Mouse (Mus musculus) midbrain, embryonic 11.5 days (tissue): ENCODE results near the gene Cinp. TPM values are rescaled to one million over a fixed set of nuclear protein-coding genes. Genes with fewer than 3 reads are reported as not detected.
A peak's percentile ranks its signal among the peaks of the same experiment; 100 is the strongest.

Experiments
- ATAC-seq: fragments of 200-750 bp; cut with Nextera tagmentation; 2 replicates; pipeline ENCODE4 v1.8.0; 2017; ENCODE audit warnings: moderate TSS enrichment, moderate library complexity; ENCODE audit not compliant: low FRiP score
- DNase-seq: peaks from one replicate; pipeline ENCODE4 v3.0.0; 2015; ENCODE audit warnings: low spot score; ENCODE audit errors: missing footprints
- H3K27ac ChIP-seq: fragments of 300-500 bp; sonication (generic); 2 replicates; pipeline ENCODE4 v1.5.1; 2014; ENCODE audit warnings: low read depth, low read length
- H3K27me3 ChIP-seq: fragments of 300-500 bp; sonication (generic); 2 replicates; pipeline ENCODE4 v1.6.1; 2014; ENCODE audit warnings: mild to moderate bottlenecking, low read length, moderate library complexity, mixed read lengths; ENCODE audit not compliant: control insufficient read depth, insufficient read depth
- H3K36me3 ChIP-seq: fragments of 300-500 bp; sonication (generic); 2 replicates; pipeline ENCODE4 v1.6.1; 2014; ENCODE audit warnings: mild to moderate bottlenecking, low read length, moderate library complexity, mixed read lengths; ENCODE audit not compliant: control insufficient read depth, insufficient read depth
- H3K4me1 ChIP-seq: fragments of 300-500 bp; sonication (generic); 2 replicates; pipeline ENCODE4 v1.6.1; 2014; ENCODE audit warnings: low read length; ENCODE audit not compliant: control insufficient read depth, insufficient read depth
- H3K4me2 ChIP-seq: fragments of 300-500 bp; sonication (generic); 2 replicates; pipeline ENCODE4 v1.6.1; 2014; ENCODE audit warnings: mild to moderate bottlenecking, moderate library complexity
- H3K4me3 ChIP-seq: fragments of 300-500 bp; sonication (generic); 2 replicates; pipeline ENCODE4 v1.5.1; 2014; ENCODE audit warnings: low read depth, low read length
- H3K9ac ChIP-seq: fragments of 300-500 bp; sonication (generic); 2 replicates; pipeline ENCODE4 v1.6.1; 2014; ENCODE audit warnings: low read length
- H3K9me3 ChIP-seq: fragments of 300-500 bp; sonication (generic); 2 replicates; pipeline ENCODE4 v1.6.1; 2016; ENCODE audit warnings: low read length; ENCODE audit not compliant: control insufficient read depth
- WGBS: fragments of 180-500 bp; shearing (Covaris S2); extraction: QIAGEN DNeasy Blood & Tissue Kit; methylation state at CpG from one replicate; pipeline ENCODE4 v1.1.7; 2014; 5-methylcytosine and 5-hydroxymethylcytosine counted together
- polyA plus RNA-seq: library from polyadenylated mRNA; unstranded; fragments of >200 nt; fragmentation: Nextera tagmentation; extraction: Ambion mirVana; gene quantifications from 2 replicates; pipeline ENCODE4 v1.2.1, GENCODE M21; 2014

Gene Cinp
- polyA plus RNA-seq, 1 experiment from 2014 or later: 83.2 TPM

DNA sequence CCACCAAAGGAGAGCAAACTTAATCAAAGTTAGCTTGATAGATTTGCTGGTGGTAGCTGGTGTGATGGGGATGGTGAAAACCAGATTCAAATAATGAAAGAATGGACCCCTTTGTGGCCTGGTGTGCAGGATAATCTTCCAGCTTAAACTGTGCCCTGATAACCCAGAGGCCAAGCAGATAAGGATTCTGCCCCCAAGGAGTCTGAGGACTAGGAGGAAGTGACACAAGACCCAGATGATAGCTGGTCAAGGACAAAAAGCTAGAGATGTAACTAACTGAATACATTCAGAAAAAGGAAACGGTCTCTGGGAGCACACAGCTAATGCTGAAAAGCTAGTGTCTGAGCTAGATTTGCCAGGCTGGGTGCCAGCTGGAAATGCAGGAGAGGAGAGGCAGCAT, 37.0 kb downstream of the Cinp start:
- no peaks in the 10 kb centered on the region for H3K27me3 ChIP-seq
- H3K4me3 ChIP-seq: no peak overlapping the region
- no peak overlapping the region for H3K4me2 ChIP-seq
- 79% methylated on average over 1 of the region's 1 CpGs for WGBS
- peaks cover 6% of the 10 kb centered on the region for H3K4me1 ChIP-seq
- no peak overlapping the region for H3K9ac ChIP-seq
- ATAC-seq (no peak), DNase-seq (no peak)
- no peak overlapping the region for H3K27ac ChIP-seq
- H3K9me3 ChIP-seq: no peaks in the 10 kb centered on the region
- no peaks in the 10 kb centered on the region for H3K36me3 ChIP-seq

DNA sequence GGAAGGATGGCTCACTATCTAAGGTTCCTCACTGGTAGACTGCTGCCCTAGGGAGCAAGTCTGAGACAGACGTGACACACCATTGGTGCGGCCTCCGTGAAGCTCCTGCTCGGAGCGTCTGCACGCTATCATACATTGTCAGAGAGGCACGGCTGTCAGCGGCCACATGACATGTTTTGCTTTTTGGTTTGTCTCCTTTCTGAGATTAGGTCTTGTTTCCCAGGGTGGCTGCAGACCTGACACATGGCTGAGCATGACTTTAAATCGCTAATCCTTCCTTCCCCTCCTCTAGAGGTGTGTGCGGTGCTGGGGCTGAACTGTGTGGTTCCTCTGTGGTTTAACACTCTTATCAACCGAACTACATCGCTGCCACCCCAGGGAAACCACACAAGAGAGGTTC, 37.5 kb downstream of the Cinp start:
- DNase-seq: no peak
- no peak overlapping the region for H3K9ac ChIP-seq
- no peak overlapping the region for H3K4me3 ChIP-seq
- no peaks in the 10 kb centered on the region for H3K36me3 ChIP-seq
- 89% methylated on average over 12 of the region's 12 CpGs for WGBS
- no peak for ATAC-seq
- H3K27me3 ChIP-seq: no peaks in the 10 kb centered on the region
- no peak overlapping the region for H3K27ac ChIP-seq
- peaks cover 6% of the 10 kb centered on the region for H3K4me1 ChIP-seq
- H3K9me3 ChIP-seq: no peaks in the 10 kb centered on the region
- peak overlapping the region; percentile 52 for H3K4me2 ChIP-seq

DNA sequence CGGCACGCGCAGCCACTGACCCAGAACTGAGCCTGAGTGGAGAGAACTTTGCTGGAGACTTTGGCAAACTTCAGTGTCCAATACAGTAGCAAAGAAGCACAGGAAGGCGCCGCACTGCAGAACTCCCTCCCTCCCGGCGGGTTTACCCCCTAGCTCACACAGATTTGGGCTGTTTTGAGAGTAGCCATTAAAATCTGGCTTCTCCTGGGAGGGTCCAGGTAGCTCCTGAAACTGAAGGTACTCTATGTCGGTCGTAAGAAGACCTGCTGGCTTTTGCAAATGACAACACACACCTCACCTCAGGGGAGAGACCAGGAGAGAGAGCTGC, 38.1 kb downstream of the Cinp start:
- Histone ChIP-seq H3K27me3 (no peaks in the 10 kb centered on the region), H3K27ac (no peak overlapping the region), H3K4me2 (peak overlapping the region; percentile 52), H3K4me3 (peak overlapping the region; percentile 73), H3K9ac (peak overlapping the region; percentile 83), H3K36me3 (no peaks in the 10 kb centered on the region), H3K4me1 (peaks cover 9% of the 10 kb centered on the region), H3K9me3 (no peaks in the 10 kb centered on the region)
- WGBS: 14% methylated on average over 9 of the region's 9 CpGs
- DNase-seq (no peak), ATAC-seq (peak; percentile 16; the same call in 1 of the 2 replicates)

DNA sequence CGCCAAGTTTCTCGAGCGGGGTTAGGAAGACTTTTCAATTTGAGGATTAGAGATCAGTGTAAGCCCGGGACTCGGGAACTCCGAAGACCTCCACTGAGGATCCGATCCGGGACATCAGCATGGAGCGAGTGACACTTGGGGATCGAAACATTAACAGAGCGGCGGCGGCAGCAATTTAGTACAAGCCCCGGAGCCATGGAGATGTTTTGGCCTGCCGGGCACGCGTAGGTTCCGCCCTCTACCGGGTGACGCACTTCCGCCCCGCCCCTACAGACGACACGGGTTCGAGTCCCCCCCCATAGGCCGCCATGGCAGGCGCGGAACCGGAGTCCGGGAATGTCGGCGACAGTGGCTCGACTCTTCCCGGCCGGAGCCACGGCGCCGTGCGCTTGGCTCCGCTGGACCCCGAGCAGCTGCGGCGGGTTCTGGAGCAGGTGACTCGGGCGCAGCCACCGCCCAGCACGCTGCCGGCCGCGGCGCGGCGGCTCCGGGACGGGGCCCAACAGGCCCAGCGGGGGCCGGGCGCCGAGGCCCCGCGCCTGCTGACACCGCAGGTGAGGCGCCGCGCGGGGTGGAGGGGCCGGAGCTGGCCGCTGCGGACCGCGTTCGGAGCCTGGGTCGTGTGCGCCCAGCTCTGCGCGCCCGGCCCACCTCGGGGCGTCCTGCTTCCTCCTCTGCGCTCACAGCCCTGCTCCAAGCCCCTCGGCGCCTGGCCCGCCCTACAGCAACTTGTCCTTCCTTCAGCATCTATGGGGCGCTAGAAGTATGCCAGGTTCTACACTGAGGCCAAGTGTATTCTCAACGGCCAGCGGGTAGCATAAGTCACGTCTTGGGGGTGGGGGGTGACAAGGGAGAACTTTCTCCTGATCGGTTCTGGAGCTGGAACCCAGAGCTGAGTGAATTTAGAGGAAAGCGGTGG, 38.7 kb downstream of the Cinp start, which contains the start of gene Zfp839:
TSS of gene Zfp839 (plus strand) at position 244 of the 919 bp plus-strand sequence.
- WGBS: under 1% methylated on average over 89 of the region's 89 CpGs
- H3K4me2 ChIP-seq: peak within 1 kb of the TSS; percentile 52
- H3K9me3 ChIP-seq: no peaks in the 10 kb centered on the region
- H3K36me3 ChIP-seq: no peaks in the 10 kb centered on the region
- peak within 1 kb of the TSS; percentile 83 for H3K9ac ChIP-seq
- no peak within 1 kb of the TSS for H3K27ac ChIP-seq
- ATAC-seq (peak; percentile 79), DNase-seq (peak; percentile 98)
- H3K4me1 ChIP-seq: peaks cover 15% of the 10 kb centered on the region
- peak within 1 kb of the TSS; percentile 73 for H3K4me3 ChIP-seq
- no peaks in the 10 kb centered on the region; the same call in 1 of the 2 replicates for H3K27me3 ChIP-seq

DNA sequence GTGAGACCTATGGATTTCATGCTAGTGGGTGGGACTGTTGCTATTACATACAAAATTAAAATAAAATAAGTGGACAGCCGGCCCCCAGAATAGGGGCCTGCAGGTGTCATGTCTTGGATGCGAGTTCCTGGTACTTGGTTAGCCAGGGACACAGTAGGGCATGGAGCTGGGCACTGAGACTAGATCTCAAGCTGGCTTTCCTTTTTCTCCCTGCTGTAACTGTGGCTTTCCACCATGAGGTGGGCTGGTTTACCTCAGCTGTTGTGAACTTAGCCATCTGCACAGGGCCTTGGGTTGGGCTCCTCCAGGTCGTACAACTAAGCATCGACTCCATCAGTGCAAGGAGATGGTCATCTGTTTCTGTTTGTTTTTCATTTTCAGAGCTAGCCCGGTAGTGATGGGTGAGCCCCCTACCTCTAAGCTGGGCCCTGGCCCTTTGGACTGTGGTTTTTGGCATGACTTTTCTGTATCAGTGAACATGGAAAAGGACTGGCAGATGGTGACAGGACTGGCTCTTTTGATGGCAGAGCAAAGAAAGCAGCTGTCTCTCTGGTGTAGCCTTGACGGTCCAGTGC, 42.7 kb downstream of the Cinp start:
- Histone ChIP-seq H3K4me2 (peak overlapping the region; percentile 64), H3K27me3 (peaks cover 5% of the 10 kb centered on the region; the same call in 1 of the 2 replicates), H3K4me3 (no peak overlapping the region), H3K4me1 (peaks cover 15% of the 10 kb centered on the region), H3K9me3 (no peaks in the 10 kb centered on the region), H3K36me3 (no peaks in the 10 kb centered on the region), H3K9ac (no peak overlapping the region), H3K27ac (no peak overlapping the region)
- DNase-seq (peak; percentile 83), ATAC-seq (no peak)
- WGBS: 75% methylated on average over 6 of the region's 6 CpGs

DNA sequence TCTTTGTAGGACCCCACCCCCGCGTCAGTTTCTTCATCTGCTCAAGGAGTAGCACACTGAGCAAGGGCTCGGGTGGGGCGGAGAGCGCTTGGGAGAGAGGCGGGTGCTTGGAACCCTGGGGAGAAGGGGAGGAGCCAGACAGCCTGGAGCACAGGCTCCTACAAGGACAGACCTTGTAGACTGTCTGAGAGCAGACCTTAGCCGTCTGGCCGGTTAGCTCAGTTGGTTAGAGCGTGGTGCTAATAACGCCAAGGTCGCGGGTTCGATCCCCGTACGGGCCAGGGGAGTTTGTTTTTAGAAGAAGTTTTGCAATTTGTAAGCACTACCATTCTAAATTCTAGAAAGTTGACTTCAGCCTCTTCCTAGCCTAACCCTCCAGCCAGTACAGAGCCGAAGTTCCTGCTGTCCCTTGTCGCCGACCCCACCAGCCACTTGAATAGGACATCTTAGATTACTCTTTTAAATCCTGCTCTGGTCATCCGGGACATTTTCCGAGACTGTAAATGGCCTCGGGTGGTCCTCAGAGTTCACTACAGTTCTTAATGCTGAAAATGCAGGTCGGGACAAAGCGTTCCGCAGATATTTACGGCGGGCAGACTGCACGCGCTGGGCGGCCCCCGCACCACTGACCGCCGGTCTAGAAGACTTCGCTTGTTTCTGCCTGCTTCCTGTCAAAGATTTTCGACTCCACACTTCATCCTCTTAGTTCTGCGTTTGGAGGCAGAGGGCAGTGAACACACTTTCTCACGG, 43.6 kb downstream of the Cinp start:
- H3K4me2 ChIP-seq: peak overlapping the region; percentile 64
- H3K4me3 ChIP-seq: peak overlapping the region; percentile 42
- H3K36me3 ChIP-seq: no peaks in the 10 kb centered on the region
- peaks cover 9% of the 10 kb centered on the region for H3K4me1 ChIP-seq
- ATAC-seq (peak; percentile 79), DNase-seq (peak; percentile 99)
- no peak overlapping the region for H3K27ac ChIP-seq
- WGBS: 1% methylated on average over 36 of the region's 36 CpGs
- peaks cover 5% of the 10 kb centered on the region; the same call in 1 of the 2 replicates for H3K27me3 ChIP-seq
- H3K9me3 ChIP-seq: no peaks in the 10 kb centered on the region
- H3K9ac ChIP-seq: peak overlapping the region; percentile 55

DNA sequence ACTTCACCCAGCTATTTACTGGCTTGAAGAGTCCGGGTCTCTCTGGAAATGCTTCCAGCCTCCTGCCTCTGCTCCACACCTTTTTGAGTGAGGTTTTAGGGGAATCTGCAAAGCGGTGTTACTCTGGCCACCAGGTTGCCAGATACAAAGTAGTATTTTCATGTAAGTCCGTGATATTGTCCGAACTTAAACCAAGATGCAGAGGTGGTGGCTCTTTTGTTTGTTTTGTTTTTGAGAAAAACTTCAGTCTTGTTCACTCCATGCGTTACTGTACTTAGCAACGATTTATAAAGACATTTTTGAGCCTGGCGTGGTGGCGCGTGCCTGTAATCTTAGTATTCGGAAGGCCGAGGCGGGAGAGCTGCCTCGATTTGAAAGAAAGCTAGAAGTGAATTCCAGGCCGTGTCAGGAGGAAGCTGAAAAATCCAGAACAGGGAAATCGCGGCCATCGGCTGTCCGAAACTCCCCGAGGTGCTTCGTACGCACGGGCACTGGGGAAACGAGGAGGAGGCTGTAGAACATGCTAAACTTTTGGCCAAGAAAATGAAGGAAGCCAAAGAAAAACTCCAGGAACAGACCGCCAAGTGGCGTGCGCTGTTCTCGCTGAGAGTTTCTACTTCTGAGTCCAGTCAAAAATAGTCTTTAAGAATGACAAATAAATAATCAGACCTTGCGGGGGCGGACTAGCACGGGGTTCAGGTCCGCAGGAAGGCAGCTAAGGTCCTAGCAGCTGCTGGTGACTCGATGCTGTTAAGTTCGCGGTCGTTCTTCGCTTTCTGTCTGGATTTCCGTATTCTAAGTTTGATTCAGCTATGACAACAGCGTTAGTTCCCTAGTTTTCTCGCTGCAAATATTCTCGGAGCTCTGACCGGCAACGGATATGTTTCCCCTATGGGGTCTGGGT, 44.5 kb downstream of the Cinp start:
- peaks cover 15% of the 10 kb centered on the region for H3K4me1 ChIP-seq
- H3K4me3 ChIP-seq: peak overlapping the region; percentile 42
- no peak overlapping the region for H3K27ac ChIP-seq
- under 1% methylated on average over 42 of the region's 42 CpGs for WGBS
- DNase-seq (peak; percentile 94), ATAC-seq (0 out of 2 replicates have a peak, but pooled peaks have one; percentile 14)
- peak overlapping the region; percentile 64 for H3K4me2 ChIP-seq
- peaks cover 5% of the 10 kb centered on the region; the same call in 1 of the 2 replicates for H3K27me3 ChIP-seq
- no peaks in the 10 kb centered on the region for H3K36me3 ChIP-seq
- H3K9ac ChIP-seq: peak overlapping the region; percentile 55
- H3K9me3 ChIP-seq: no peaks in the 10 kb centered on the region
